In genomic region chr13:81237947-81238346, GRCm38 (mm10) we compare ENCODE assay signal across 23 mouse cellular contexts.
DNase-seq lines count a peak whose midpoint lies in the region; ATAC-seq and TF ChIP-seq lines count a peak whose summit lies in the region.
"Had no signal": no experiment of that assay in that cellular context is flagged by ENCODE, and none has a peak within 500 bp of the region (broad histone marks: within the 10 kb centered on the region; RNA-seq: fewer than 3 reads in every experiment).

No protein-coding gene starts in this region.

- no peaks in the 10 kb centered on the region for H3K79me2 ChIP-seq in liver, adult 2 months (ENCODE audit: control insufficient read depth, insufficient read depth, low read length)

- H3K4me1 ChIP-seq in liver, adult 2 months (ENCODE audit: control insufficient read depth, insufficient read depth, low read length): no peaks in the 10 kb centered on the region
- H3K4me1 ChIP-seq in liver, embryonic 11.5 days (replicated peaks; ENCODE audit: control insufficient read depth, insufficient read depth, low read length): no peaks in the 10 kb centered on the region
- H3K4me1 ChIP-seq in stomach, postnatal 0 days (replicated peaks; ENCODE audit: control insufficient read depth, insufficient read depth): no peaks in the 10 kb centered on the region
- H3K4me1 ChIP-seq: forebrain, embryonic 12.5 days; liver, embryonic 13.5 days; midbrain, embryonic 12.5 days had no signal

- 65% methylated on average over 5 of the region's 5 CpGs for WGBS in liver, adult 2 months
- 76% methylated on average over 5 of the region's 5 CpGs for WGBS in liver, embryonic 11.5 days
- 67% methylated on average over 5 of the region's 5 CpGs for WGBS in stomach, postnatal 0 days

- in situ Hi-C loops in Patski (cut with MboI; ENCODE audit: low pct_unique_long_range_greater_than_20kb): no loop called here

- intact Hi-C loops in gastrocnemius, postnatal 14 days (cut with DNase I; ENCODE audit: low total_unique reads): no loop called here

- no peak overlapping the region for H3K4me3 ChIP-seq in liver, adult 2 months (ENCODE audit: insufficient read depth, low read depth, low read length)
- no peak overlapping the region for H3K4me3 ChIP-seq in liver, embryonic 11.5 days (ENCODE audit: low read depth, low read length)
- H3K4me3 ChIP-seq in stomach, postnatal 0 days (ENCODE audit: low read depth, low read length): no peak overlapping the region
- H3K4me3 ChIP-seq: forebrain, embryonic 12.5 days; gastrocnemius, adult 2 months; heart, adult 2 months; layer of hippocampus, adult 2 months; liver, embryonic 13.5 days; midbrain, embryonic 12.5 days had no signal

- peak; percentile 8 for DNase-seq in gastrocnemius, postnatal 14 days
- no peak for DNase-seq in gastrocnemius, postnatal 4 days (ENCODE audit: low spot score in 2 of 2)
- DNase-seq in liver, adult 2 months (ENCODE audit: extremely low read depth, low read depth, low spot score): peak; percentile 49
- DNase-seq in liver, embryonic 11.5 days (ENCODE audit: low spot score): no peak
- peak; percentile 4 for DNase-seq in Patski (ENCODE audit: low read depth, low spot score)
- DNase-seq in stomach, postnatal 0 days (ENCODE audit: low spot score): no peak
- DNase-seq in lung, postnatal 4 days: no peak
- DNase-seq in ovary, postnatal 36 days (ENCODE audit: low spot score): no peak
- DNase-seq: cerebellum, adult 11-12 months; cerebellum, postnatal 36 days; gastrocnemius, adult 2 months; heart, adult 2 months; heart, postnatal 4 days; kidney, adult 18-20 months; kidney, postnatal 10 days; layer of hippocampus, postnatal 36 days; liver, embryonic 13.5 days; lung, embryonic 14.5 days had no signal

- TF ChIP-seq POLR2A in liver, adult 2 months (IDR thresholded peaks at IDR 0.05; ENCODE audit: extremely low read depth, insufficient read depth, low read length): no peak

- no peak for ATAC-seq in liver, embryonic 11.5 days (replicated peaks; ENCODE audit: low FRiP score)
- ATAC-seq in Patski: no peak
- no peak for ATAC-seq in stomach, postnatal 0 days (ENCODE audit: low FRiP score, low TSS enrichment)
- ATAC-seq: hindbrain, embryonic 16.5 days had no signal

- no peak overlapping the region for H3K4me2 ChIP-seq in liver, embryonic 11.5 days
- H3K4me2 ChIP-seq in stomach, postnatal 0 days (replicated peaks; ENCODE audit: low read depth): no peak overlapping the region
- H3K4me2 ChIP-seq: forebrain, embryonic 12.5 days; liver, embryonic 13.5 days; lung, embryonic 14.5 days; midbrain, embryonic 12.5 days had no signal

- no peak overlapping the region for H3K9ac ChIP-seq in liver, adult 2 months (ENCODE audit: low read depth, low read length)
- H3K9ac ChIP-seq in liver, embryonic 11.5 days (ENCODE audit: low read depth, low read length): no peak overlapping the region
- H3K9ac ChIP-seq in stomach, postnatal 0 days (ENCODE audit: low read length): no peak overlapping the region
- H3K9ac ChIP-seq: forebrain, embryonic 12.5 days; liver, embryonic 13.5 days; lung, embryonic 14.5 days; midbrain, embryonic 12.5 days had no signal

- H3K9me3 ChIP-seq in liver, embryonic 11.5 days (ENCODE audit: control insufficient read depth, low read length): no peaks in the 10 kb centered on the region
- no peaks in the 10 kb centered on the region for H3K9me3 ChIP-seq in stomach, postnatal 0 days (ENCODE audit: control insufficient read depth, low read length)
- H3K9me3 ChIP-seq: forebrain, embryonic 12.5 days; liver, embryonic 13.5 days; midbrain, embryonic 12.5 days had no signal

- POLR2A ChIA-PET in Patski (lab: Charles Lee): no interaction called here

- H3K27ac ChIP-seq in liver, adult 2 months (replicated peaks; ENCODE audit: insufficient read depth, low read depth, low read length): no peak overlapping the region
- H3K27ac ChIP-seq in liver, embryonic 11.5 days (ENCODE audit: low read depth, low read length): no peak overlapping the region
- H3K27ac ChIP-seq in stomach, postnatal 0 days (replicated peaks): no peak overlapping the region
- H3K27ac ChIP-seq: forebrain, embryonic 12.5 days; gastrocnemius, adult 2 months; heart, adult 2 months; layer of hippocampus, adult 2 months; liver, embryonic 13.5 days; macrophage; midbrain, embryonic 12.5 days had no signal

- no peak for TF ChIP-seq CTCF in liver, adult 2 months (IDR thresholded peaks at IDR 0.05; ENCODE audit: low read depth, low read length)
- TF ChIP-seq CTCF in Patski (IDR thresholded peaks at IDR 0.05): no peak
- TF ChIP-seq CTCF in stomach, postnatal 0 days (IDR thresholded peaks at IDR 0.05; ENCODE audit: low read depth): peak; percentile 21; the same call in 1 of the 2 replicates

- TF ChIP-seq EP300 in stomach, postnatal 0 days (optimal IDR thresholded peaks at IDR 0.05): no peak

- CTCF ChIA-PET in Patski (lab: Charles Lee): interaction anchor here (1.3 kb wide), 1 partner anchor 8 kb away, joined by 5 read pairs; no protein-coding TSS in a partner anchor

- no peaks in the 10 kb centered on the region for H3K36me3 ChIP-seq in liver, adult 2 months (ENCODE audit: control insufficient read depth, insufficient read depth, low read length)
- no peaks in the 10 kb centered on the region for H3K36me3 ChIP-seq in liver, embryonic 11.5 days (ENCODE audit: control insufficient read depth, insufficient read depth, low read length)
- no peaks in the 10 kb centered on the region for H3K36me3 ChIP-seq in stomach, postnatal 0 days (ENCODE audit: control insufficient read depth, insufficient read depth, low read length)
- H3K36me3 ChIP-seq: liver, embryonic 13.5 days; midbrain, embryonic 12.5 days had no signal

- no peaks in the 10 kb centered on the region for H3K27me3 ChIP-seq in liver, adult 2 months (ENCODE audit: control insufficient read depth, insufficient read depth, low read length)
- no peaks in the 10 kb centered on the region for H3K27me3 ChIP-seq in liver, embryonic 11.5 days (replicated peaks; ENCODE audit: control insufficient read depth, insufficient read depth, low read length)
- peaks cover 11% of the 10 kb centered on the region for H3K27me3 ChIP-seq in Patski
- H3K27me3 ChIP-seq in stomach, postnatal 0 days (ENCODE audit: control insufficient read depth, insufficient read depth, low read length): no peaks in the 10 kb centered on the region
- H3K27me3 ChIP-seq: forebrain, embryonic 12.5 days; liver, embryonic 13.5 days; midbrain, embryonic 12.5 days had no signal

Comparison
In these comparisons a context has a peak if more than half of its experiments do, and no peak if none do; other contexts are left out.
1. DNase-seq: peak in gastrocnemius, postnatal 14 days (single experiment), liver, adult 2 months (single experiment) and Patski (single experiment); none in gastrocnemius, postnatal 4 days (0 of 2), liver, embryonic 11.5 days (single experiment), stomach, postnatal 0 days (single experiment), lung, postnatal 4 days (0 of 2) and ovary, postnatal 36 days (single experiment).